Mouse (Mus musculus): ENCODE data around the gene Exoc6b.

DNA sequence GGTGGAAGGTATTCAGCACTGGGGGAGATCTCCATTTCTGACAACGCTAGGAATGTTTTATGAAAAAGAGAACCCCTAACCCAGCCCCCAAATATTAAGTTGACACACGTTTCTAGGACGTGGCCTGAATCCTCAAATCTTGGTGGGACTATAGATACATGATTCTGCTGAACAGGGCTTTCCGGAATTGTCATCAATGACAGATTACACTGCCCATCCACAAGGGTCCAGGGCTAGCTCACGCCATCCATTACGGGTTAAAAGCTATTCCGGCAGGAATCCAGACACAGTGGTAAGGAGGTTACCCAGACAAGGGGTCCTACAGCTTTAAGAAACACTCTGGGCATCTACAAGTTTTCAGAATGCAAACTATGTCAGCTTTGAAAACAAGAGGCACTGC is 323.7 kb downstream of the Exoc6b start:
- TF ChIP-seq CTCF (IDR thresholded peaks at IDR 0.05; ENCODE audit: low read depth, low read length) (no peak), POLR2A (IDR thresholded peaks at IDR 0.05; ENCODE audit: extremely low read depth, insufficient read depth, low read length) (no peak)
